Mouse (Mus musculus): ENCODE results near the gene Zfp866. TPM values are rescaled to one million over a fixed set of nuclear protein-coding genes. Genes with fewer than 3 reads are reported as not detected.

Gene Zfp866
- total and polyA plus RNA-seq, 3 experiments: 14.3 to 16.0 (median 14.4) TPM

GRCm38 (mm10) chr8:69716403-69717231, 74.4 kb downstream of the Zfp866 start:
- DNase-seq (ENCODE audit: extremely low read depth): peak; percentile 100
- TF ChIP-seq POLR2A (IDR thresholded peaks at IDR 0.05; ENCODE audit: low read depth, low read length) (peak; percentile 94), CTCF (conservative IDR thresholded peaks at IDR 0.05 in 1 of 2, IDR thresholded peaks at IDR 0.05 in 1 of 2; ENCODE audit: low read depth in 2 of 2, low read length in 2 of 2) (no peak), ZKSCAN1 (IDR thresholded peaks at IDR 0.05; ENCODE audit: borderline replicate concordance, low read depth, low read length) (no peak), MAFK (IDR thresholded peaks at IDR 0.05; ENCODE audit: insufficient replicate concordance, low read length) (peak; percentile 43; the same call in 1 of the 2 replicates), MAX (IDR thresholded peaks at IDR 0.05; ENCODE audit: low read length) (peak; percentile 83), JUN (IDR thresholded peaks at IDR 0.05; ENCODE audit: insufficient read depth, low read depth, low read length) (peak; percentile 84), ZC3H11A (IDR thresholded peaks at IDR 0.05; ENCODE audit: low read depth, low read length) (no peak), MEF2A (IDR thresholded peaks at IDR 0.05; ENCODE audit: borderline replicate concordance, low read depth, low read length) (peak; percentile 65; the same call in 1 of the 2 replicates), CHD2 (IDR thresholded peaks at IDR 0.05; ENCODE audit: low read length) (peak; percentile 98), RCOR1 (conservative IDR thresholded peaks at IDR 0.05; ENCODE audit: low read depth, low read length) (0 out of 2 replicates have a peak, but pooled peaks have one; percentile 60), CHD1 (IDR thresholded peaks at IDR 0.05; ENCODE audit: low read depth, low read length) (peak; percentile 78; the same call in 1 of the 2 replicates), TBP (conservative IDR thresholded peaks at IDR 0.05; ENCODE audit: low read depth, low read length) (peak; percentile 72), E2F4 (IDR thresholded peaks at IDR 0.05; ENCODE audit: insufficient replicate concordance, low read depth, low read length) (peak; percentile 84; the same call in 1 of the 2 replicates), NELFE (IDR thresholded peaks at IDR 0.05; ENCODE audit: low read depth, low read length) (peak; percentile 92), IRF4 (IDR thresholded peaks at IDR 0.05; ENCODE audit: low read depth, low read length) (peak; percentile 55), GABPA (IDR thresholded peaks at IDR 0.05; ENCODE audit: insufficient replicate concordance, low read depth, low read length) (peak; percentile 52; the same call in 1 of the 2 replicates), RAD21 (IDR thresholded peaks at IDR 0.05; ENCODE audit: low read depth, low read length) (no peak), ETS1 (conservative IDR thresholded peaks at IDR 0.05; ENCODE audit: low read depth, low read length) (peak; percentile 39), USF1 (IDR thresholded peaks at IDR 0.05; ENCODE audit: low read depth, low read length) (no peak), BHLHE40 (IDR thresholded peaks at IDR 0.05; ENCODE audit: low read depth, low read length) (peak; percentile 91), HCFC1 (IDR thresholded peaks at IDR 0.05; ENCODE audit: low read depth, low read length) (peak; percentile 79), SIN3A (IDR thresholded peaks at IDR 0.05; ENCODE audit: low read length) (peak; percentile 93), MAZ (IDR thresholded peaks at IDR 0.05; ENCODE audit: low read depth, low read length) (peak; percentile 73; the same call in 1 of the 2 replicates), EP300 (IDR thresholded peaks at IDR 0.05; ENCODE audit: low read length) (no peak), POLR2AphosphoS2 (IDR thresholded peaks at IDR 0.05; ENCODE audit: low read depth, low read length) (peak; percentile 90), UBTF (IDR thresholded peaks at IDR 0.05; ENCODE audit: low read depth, low read length) (no peak), MYC (IDR thresholded peaks at IDR 0.05; ENCODE audit: low read depth, low read length) (peak; percentile 66), ELF1 (IDR thresholded peaks at IDR 0.05; ENCODE audit: low read depth, low read length) (peak; percentile 99), ZNF384 (IDR thresholded peaks at IDR 0.05; ENCODE audit: low read depth, low read length) (no peak), KAT2A (IDR thresholded peaks at IDR 0.05; ENCODE audit: insufficient replicate concordance, low read length) (peak; percentile 73; the same call in 1 of the 2 replicates), USF2 (conservative IDR thresholded peaks at IDR 0.05; ENCODE audit: low read depth, low read length) (no peak), SMC3 (IDR thresholded peaks at IDR 0.05; ENCODE audit: low read depth, low read length) (no peak), NRF1 (IDR thresholded peaks at IDR 0.05; ENCODE audit: low read depth, low read length) (peak; percentile 65), JUND (conservative IDR thresholded peaks at IDR 0.05; ENCODE audit: low read depth, low read length) (peak; percentile 89), PAX5 (IDR thresholded peaks at IDR 0.05; ENCODE audit: low read length) (no peak), TCF12 (IDR thresholded peaks at IDR 0.05; ENCODE audit: low read depth, low read length) (peak; percentile 67), ZMIZ1 (IDR thresholded peaks at IDR 0.05; ENCODE audit: low read depth, low read length) (peak; percentile 95), MXI1 (IDR thresholded peaks at IDR 0.05; ENCODE audit: low read depth, low read length) (peak; percentile 90)
- Histone ChIP-seq H3K4me3 (replicated peaks in 1 of 3; ENCODE audit: low read depth in 2 of 3, low read length in 2 of 3, poor library complexity in 1 of 3) (peak overlapping the region; percentile 81 to 92 (median 91)), H3K36me3 (replicated peaks in 1 of 2; ENCODE audit: control insufficient read depth in 1 of 2, insufficient read depth in 1 of 2, low read length in 1 of 2) (peaks cover 14 to 27% of the 10 kb centered on the region in 2 experiments), H3K27ac (ENCODE audit: insufficient read depth, low read depth) (peak overlapping the region; percentile 98), H3K79me2 (replicated peaks; ENCODE audit: control insufficient read depth, extremely low read depth, insufficient read depth, poor library complexity, severe bottlenecking) (peaks cover 36% of the 10 kb centered on the region), H3K9me3 (replicated peaks; ENCODE audit: low read length) (no peaks in the 10 kb centered on the region), H3K9ac (ENCODE audit: insufficient read depth, low read depth) (peak overlapping the region; percentile 94), H3K4me1 (ENCODE audit: control insufficient read depth in 1 of 2, insufficient read depth in 2 of 2) (peaks cover 4 to 24% of the 10 kb centered on the region in 2 experiments), H3K27me3 (replicated peaks) (no peaks in the 10 kb centered on the region), H3K4me2 (ENCODE audit: insufficient read depth, low read depth, poor library complexity, severe bottlenecking) (no peak overlapping the region)
- in situ Hi-C loops (cut with MboI; ENCODE audit: low pct_ligation_motif_present, low pct_unique_long_range_greater_than_20kb, low sequenced_read_pairs) (no loop called here), dilution Hi-C loops (cut with MboI; ENCODE audit: extremely low pct_ligation_motif_present, extremely low pct_unique_long_range_greater_than_20kb, low sequenced_read_pairs) (no loop called here)
